Mouse (Mus musculus) E14TG2a.4 (cell line): ENCODE data around the gene Bsn.

Experiments
- H3K27me3 ChIP-seq: 2 replicates; pipeline ENCODE4 v1.6.1; 2014; ENCODE audit warnings: low read length, control low read depth; ENCODE audit not compliant: insufficient read depth
- H3K36me3 ChIP-seq: 2 replicates; pipeline ENCODE4 v1.6.1; 2014; ENCODE audit warnings: low read length, control low read depth; ENCODE audit not compliant: insufficient read depth
- H3K4me1 ChIP-seq: replicated peaks from 2 replicates; pipeline ENCODE4 v1.6.1; 2014; ENCODE audit warnings: low read depth, low read length, control low read depth
- H3K4me3 ChIP-seq: replicated peaks from 2 replicates; pipeline ENCODE4 v1.5.1; 2014; ENCODE audit warnings: mild to moderate bottlenecking, low read length
- H3K9me3 ChIP-seq: 2 replicates; pipeline ENCODE4 v1.6.1; 2014; ENCODE audit warnings: low read length, control low read depth
- CTCF ChIP-seq: conservative IDR thresholded peaks from 2 replicates; pipeline ENCODE4 v1.5.1; 2014; ENCODE audit warnings: low read length
- NANOG ChIP-seq: IDR thresholded peaks from 2 replicates; pipeline ENCODE4 v1.6.1; 2014; ENCODE audit warnings: borderline replicate concordance, low read length, mixed read lengths
- POU5F1 ChIP-seq: IDR thresholded peaks from 2 replicates; pipeline ENCODE4 v1.6.1; 2014; ENCODE audit warnings: low read length, borderline replicate concordance

The Bsn gene

GRCm38 (mm10) chr9:108189787-108190679 is at the start of gene Bsn:
Gene Bsn (minus strand): TSS chr9:108190384.
- no peaks in the 10 kb centered on the region for H3K9me3 ChIP-seq
- peaks cover 90% of the 10 kb centered on the region for H3K27me3 ChIP-seq
- peaks cover 5% of the 10 kb centered on the region; the same call in 1 of the 2 replicates for H3K4me1 ChIP-seq
- TF ChIP-seq POU5F1 (no peak), NANOG (no peak), CTCF (no peak)
- H3K4me3 ChIP-seq: peak within 1 kb of the TSS; percentile 79
- no peaks in the 10 kb centered on the region for H3K36me3 ChIP-seq

- Histone ChIP-seq H3K27me3 (no peaks in the 10 kb centered on the region), H3K4me1 (peaks cover 29% of the 10 kb centered on the region), H3K4me3 (no peak overlapping the region), H3K36me3 (peaks cover 75% of the 10 kb centered on the region), H3K9me3 (peaks cover 5% of the 10 kb centered on the region; the same call in 1 of the 2 replicates)
- TF ChIP-seq CTCF (no peak), NANOG (no peak), POU5F1 (no peak)
These were observed 49.8 kb upstream of the Bsn start for GRCm38 (mm10) chr9:108239951-108240350.

DNA sequence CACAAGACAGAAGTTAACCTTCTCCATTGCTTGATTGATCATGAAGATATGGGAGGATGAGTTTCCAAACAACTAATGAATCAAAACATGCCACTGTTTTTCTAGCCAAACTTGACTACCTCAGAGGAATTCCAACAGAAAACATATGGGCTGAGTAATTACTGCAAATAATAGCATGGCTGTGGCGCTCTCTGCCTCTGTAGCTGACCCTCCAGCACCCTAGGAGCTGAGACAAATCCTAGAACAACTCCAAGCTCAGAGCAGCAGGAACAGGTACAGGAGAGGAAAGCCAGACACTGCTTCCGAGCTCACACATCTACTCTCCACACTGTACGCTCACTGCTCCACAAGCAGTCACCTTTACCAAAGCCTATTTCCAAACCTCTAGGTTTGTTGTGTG is 48.6 kb upstream of the Bsn start:
- no peak overlapping the region for H3K4me3 ChIP-seq
- H3K27me3 ChIP-seq: no peaks in the 10 kb centered on the region
- H3K36me3 ChIP-seq: peaks cover 75% of the 10 kb centered on the region
- peaks cover 5% of the 10 kb centered on the region; the same call in 1 of the 2 replicates for H3K9me3 ChIP-seq
- H3K4me1 ChIP-seq: peaks cover 34% of the 10 kb centered on the region
- TF ChIP-seq POU5F1 (no peak), NANOG (no peak), CTCF (no peak)

DNA sequence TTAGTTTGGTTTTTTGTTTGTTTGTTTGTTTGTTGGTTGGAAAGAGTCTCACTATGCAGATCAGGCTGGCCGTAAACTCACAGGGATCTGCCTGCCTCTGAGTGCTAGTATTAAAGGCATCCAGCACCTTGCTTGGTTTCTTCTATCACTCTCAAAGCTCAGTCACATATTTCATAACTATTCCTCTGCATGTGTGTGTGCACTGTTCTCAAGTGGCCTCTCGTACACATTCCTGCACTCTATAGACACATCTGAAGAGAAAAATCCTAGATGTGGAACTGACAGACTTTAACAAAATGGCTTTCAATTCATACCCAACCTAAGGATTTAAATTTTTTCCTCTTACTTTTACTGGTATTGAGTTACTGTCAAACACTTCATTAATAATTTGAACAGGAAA is 48.2 kb upstream of the Bsn start:
- Histone ChIP-seq H3K27me3 (no peaks in the 10 kb centered on the region), H3K36me3 (peaks cover 75% of the 10 kb centered on the region), H3K4me3 (no peak overlapping the region), H3K9me3 (peaks cover 5% of the 10 kb centered on the region; the same call in 1 of the 2 replicates), H3K4me1 (peaks cover 37% of the 10 kb centered on the region)
- TF ChIP-seq NANOG (no peak), POU5F1 (no peak), CTCF (no peak)

- TF ChIP-seq NANOG (no peak), CTCF (no peak), POU5F1 (no peak)
- Histone ChIP-seq H3K27me3 (no peaks in the 10 kb centered on the region), H3K36me3 (peaks cover 88% of the 10 kb centered on the region), H3K4me3 (no peak overlapping the region), H3K4me1 (peaks cover 34% of the 10 kb centered on the region), H3K9me3 (peaks cover 5% of the 10 kb centered on the region; the same call in 1 of the 2 replicates)
These were observed 44.5 kb upstream of the Bsn start for GRCm38 (mm10) chr9:108234682-108235081.

DNA sequence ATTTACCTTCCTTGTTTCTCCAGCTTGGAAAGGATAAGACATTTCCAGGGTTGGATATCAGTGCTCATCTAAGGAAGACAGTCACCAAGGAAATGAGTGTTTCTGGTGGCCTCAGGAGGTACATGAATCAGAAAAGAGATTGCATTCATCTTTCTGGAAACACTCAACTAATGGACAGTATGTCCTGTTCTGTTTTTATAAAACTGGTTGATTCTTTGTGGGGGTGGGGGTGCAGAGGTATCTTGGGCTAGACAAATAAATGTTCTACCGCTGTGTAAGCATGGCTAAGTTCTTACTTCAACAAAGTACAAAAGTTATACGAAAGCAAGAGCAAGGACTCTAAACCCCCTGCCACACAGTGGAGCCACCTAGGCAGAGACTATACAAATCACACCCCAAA is 42.7 kb upstream of the Bsn start:
- no peaks in the 10 kb centered on the region for H3K27me3 ChIP-seq
- H3K4me1 ChIP-seq: peaks cover 39% of the 10 kb centered on the region
- no peak overlapping the region for H3K4me3 ChIP-seq
- peaks cover 86% of the 10 kb centered on the region for H3K36me3 ChIP-seq
- no peak for TF ChIP-seq POU5F1
- no peak for TF ChIP-seq CTCF
- TF ChIP-seq NANOG: no peak
- H3K9me3 ChIP-seq: peaks cover 5% of the 10 kb centered on the region; the same call in 1 of the 2 replicates

DNA sequence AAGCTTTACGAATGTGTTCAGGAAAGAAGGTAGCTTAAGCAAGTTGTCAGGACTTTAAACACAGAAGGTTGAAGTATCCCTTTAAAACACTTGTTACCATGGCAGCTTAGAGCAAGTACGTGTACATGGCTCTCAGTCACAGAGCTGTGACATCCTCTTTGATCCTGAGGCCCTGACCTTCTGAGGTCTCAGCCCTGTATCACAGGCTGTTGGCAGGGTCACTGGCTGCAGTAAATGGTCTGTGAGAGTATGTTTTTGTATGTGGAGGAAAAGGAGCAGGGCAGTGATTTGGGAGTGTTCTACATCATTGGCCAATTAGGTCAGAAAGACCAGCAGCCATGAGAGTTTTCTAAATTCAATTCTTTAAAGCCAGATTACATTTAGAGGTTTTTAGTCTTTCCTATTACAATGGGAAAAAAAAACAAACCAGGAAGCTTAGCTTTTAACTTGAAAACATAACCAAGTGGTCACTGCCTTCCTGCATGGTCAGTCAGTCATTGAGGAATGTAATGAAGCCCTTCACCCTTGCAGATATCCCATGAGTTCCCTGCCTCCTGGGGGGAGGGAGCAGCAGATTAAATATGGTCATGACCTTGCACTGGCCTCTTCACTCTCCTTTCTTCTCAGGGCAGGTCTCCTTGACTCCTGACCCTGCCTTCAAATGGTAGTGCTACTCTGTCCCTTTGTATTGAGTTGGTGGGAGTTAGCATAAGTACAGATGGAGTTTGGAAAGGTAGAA is 37.9 kb upstream of the Bsn start:
- TF ChIP-seq NANOG (no peak), POU5F1 (no peak), CTCF (no peak)
- Histone ChIP-seq H3K9me3 (no peaks in the 10 kb centered on the region), H3K4me1 (peaks cover 43% of the 10 kb centered on the region), H3K27me3 (no peaks in the 10 kb centered on the region), H3K4me3 (no peak overlapping the region), H3K36me3 (peaks cover 48% of the 10 kb centered on the region)

GRCm38 (mm10) chr9:108225166-108225565 is 35.0 kb upstream of the Bsn start:
- no peak for TF ChIP-seq NANOG
- no peak for TF ChIP-seq POU5F1

More at GRCm38 (mm10) chr9:108225166-108225565, 35.0 kb upstream of the Bsn start:
- peaks cover 30% of the 10 kb centered on the region for H3K36me3 ChIP-seq
- no peak overlapping the region for H3K4me3 ChIP-seq
- H3K27me3 ChIP-seq: no peaks in the 10 kb centered on the region
- H3K4me1 ChIP-seq: peaks cover 37% of the 10 kb centered on the region
- no peaks in the 10 kb centered on the region for H3K9me3 ChIP-seq
